Mouse (Mus musculus): Measurements from ENCODE around the gene Slain1. TPM values are rescaled to one million over a fixed set of nuclear protein-coding genes. Genes with fewer than 3 reads are reported as not detected.

Slain1 gene
- total RNA-seq (2021) = not detected
- long read RNA-seq, experiment 1 = 0 reads
- long read RNA-seq, experiment 2 = 0 reads

DNA sequence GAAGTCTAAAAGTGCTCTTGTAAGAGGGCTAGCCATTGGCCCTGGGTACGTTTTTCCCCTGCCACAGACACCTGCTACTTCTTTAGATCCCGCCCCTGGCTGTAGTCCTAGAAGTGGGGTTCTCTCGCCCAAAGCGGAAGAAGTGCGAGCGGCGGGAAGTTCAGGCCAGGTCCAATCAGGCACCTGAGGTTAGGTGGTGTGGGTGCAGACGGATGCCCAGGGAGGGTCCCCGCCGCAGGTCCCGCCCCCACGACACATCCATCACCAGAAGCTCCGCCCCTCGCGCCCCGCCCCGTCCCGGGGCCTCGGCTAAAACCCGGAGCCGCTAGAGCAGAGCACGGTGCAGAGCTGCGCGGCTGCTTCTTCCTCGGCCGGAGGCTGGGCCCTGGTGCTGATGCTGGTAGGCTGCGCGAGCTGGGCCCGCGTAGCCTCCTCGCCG is at the start of gene Slain1:
Gene Slain1, plus strand, starts transcription at position 333 of the 439 bp plus-strand sequence.
- DNase-seq (ENCODE audit: low spot score) = no peak

DNA sequence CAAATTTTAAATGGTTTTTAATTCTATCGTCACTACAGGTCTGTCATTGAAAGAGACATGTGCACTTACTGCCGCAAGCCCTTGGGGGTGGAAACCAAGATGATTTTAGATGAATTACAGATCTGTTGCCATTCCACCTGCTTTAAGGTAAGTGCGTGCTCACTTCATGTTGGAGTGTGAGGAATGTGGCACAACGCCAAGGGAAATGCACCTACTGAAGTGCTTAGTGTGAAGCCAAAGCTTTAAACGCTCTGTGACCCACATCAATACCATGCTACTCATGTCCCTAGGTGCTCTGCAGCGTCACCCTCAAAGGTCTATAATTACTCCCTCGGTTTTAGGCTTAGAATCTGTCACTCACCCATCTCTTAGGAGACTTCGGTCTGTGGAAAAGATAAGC is 42.0 kb upstream of the Slain1 start:
- no peak for DNase-seq (ENCODE audit: low spot score)

DNA sequence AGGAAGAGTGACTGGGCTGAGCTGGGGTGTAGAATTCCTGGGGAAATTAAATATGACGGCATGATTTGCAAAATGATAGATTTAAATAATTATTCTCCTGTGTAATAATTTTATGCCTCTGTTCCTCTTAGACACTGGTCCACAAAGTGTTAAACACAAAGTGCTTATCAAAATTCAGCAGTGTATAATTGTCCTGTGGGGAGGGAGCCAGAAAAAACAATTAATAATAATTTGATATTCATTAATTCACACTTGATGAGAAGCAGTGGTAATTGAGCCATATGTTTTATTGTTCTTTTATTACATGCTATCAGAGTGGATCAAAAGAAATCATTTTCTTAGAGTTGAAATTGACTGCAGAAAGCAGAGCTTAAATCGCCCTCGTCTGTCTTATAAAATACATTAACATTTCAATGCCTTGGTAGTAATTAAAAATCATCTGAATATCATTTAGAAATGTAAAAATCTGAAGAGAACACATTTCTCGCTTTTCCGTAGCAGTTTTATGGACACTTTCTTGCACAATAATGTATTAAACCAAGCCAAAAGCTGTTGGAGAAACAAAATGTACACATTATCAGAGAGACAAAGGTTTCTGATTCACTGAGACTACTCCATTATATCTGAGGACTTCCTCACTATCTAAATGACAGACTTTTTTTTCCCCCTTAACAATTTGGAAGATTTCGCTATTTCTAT is 36.3 kb upstream of the Slain1 start:
- DNase-seq (ENCODE audit: low spot score) = no peak

GRCm38 (mm10) chr14:103614272-103614587 is 35.8 kb upstream of the Slain1 start:
- no peak for DNase-seq (ENCODE audit: low spot score)

GRCm38 (mm10) chr14:103619756-103620155 is 30.3 kb upstream of the Slain1 start:
- no peak for DNase-seq (ENCODE audit: low spot score)

GRCm38 (mm10) chr14:103621207-103621606 is 28.8 kb upstream of the Slain1 start:
- DNase-seq (ENCODE audit: low spot score) = no peak

GRCm38 (mm10) chr14:103626100-103626499 is 23.9 kb upstream of the Slain1 start:
- no peak for DNase-seq (ENCODE audit: low spot score)

- no peak for DNase-seq (ENCODE audit: low spot score)
Observed at GRCm38 (mm10) chr14:103629639-103630364, 20.2 kb upstream of the Slain1 start.

- no peak for DNase-seq (ENCODE audit: low spot score)
Observed at GRCm38 (mm10) chr14:103630545-103630944, 19.5 kb upstream of the Slain1 start.

- no peak for DNase-seq (ENCODE audit: low spot score)
Observed at GRCm38 (mm10) chr14:103643933-103644332, 6.1 kb upstream of the Slain1 start.

DNA sequence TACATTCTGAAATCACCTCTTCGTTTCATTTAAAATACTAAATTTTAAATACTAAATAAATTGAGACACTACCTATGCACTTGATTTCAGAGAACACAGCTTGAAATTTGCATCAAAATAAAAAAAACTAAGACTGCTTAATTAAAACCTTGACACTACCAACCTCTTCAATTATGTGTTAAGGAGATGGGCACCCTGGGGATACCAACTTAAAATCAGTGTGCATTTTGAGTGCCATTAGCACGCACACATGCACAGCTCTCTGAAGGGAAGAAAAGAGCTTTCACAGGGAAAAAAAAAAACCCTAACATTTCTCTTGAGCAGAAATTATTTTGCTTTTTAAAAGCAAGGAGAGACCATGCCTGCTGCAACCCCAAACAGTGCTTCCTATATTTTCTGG is 2.0 kb upstream of the Slain1 start:
- DNase-seq (ENCODE audit: low spot score) = no peak

- DNase-seq (ENCODE audit: low spot score) = no peak
Observed at GRCm38 (mm10) chr14:103648623-103649255, 1.3 kb upstream of the Slain1 start.

GRCm38 (mm10) chr14:103649302-103649701 is 726 bp upstream of the Slain1 start:
- DNase-seq (ENCODE audit: low spot score) = no peak

DNA sequence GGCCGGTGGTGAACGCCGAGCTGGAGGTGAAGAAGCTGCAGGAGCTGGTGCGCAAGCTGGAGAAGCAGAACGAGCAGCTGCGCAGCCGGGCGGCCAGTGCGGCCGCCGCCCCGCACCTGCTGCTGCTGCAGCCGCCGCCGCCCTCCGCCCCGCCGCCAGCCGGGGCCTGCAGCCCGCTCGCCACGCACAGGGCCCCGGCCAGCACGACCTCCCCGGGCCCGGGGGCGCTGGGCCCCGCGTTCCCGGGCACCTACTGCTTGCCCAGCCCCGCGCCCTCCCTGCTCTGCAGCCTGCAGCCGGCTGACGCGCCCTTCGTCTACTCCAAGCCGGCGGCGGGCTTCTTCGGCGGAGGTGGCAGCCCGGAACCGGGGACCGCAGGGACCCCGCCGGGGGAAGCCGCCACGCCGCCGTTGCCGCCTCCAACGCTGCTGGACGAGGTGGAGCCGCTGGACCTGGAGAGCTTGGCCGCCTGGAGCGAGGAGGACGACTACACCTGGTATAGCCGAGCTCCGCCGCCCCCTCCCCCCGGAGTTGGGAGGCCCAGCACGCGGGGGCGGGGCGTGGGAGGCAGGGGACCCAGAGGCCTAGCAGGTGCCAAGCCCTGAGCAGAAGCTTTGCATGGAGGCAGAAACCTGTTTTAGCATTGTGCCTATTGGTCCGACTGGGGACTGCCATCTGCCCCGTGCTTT is 529 bp downstream of the Slain1 start:
- DNase-seq (ENCODE audit: low spot score) = no peak

DNA sequence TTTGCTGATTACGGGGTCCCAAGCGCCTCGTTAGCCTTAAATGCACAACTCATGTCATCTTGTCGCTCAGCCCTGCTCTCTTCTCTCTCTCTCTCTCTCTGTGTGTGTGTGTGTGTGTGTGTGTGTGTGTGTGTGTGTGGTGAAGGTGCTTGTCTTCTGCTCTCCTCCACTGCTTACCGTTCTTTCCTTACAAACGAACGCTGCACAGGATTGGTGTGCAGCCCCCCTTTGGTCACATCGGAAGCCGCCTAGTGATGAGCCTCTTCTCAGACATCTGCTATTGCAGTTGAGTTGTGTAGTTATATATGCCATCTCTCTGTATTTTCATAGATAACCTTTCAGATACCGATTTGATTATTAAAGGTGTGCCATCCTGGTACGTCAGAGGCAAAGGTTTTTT is 1.1 kb downstream of the Slain1 start:
- DNase-seq (ENCODE audit: low spot score) = no peak

DNA sequence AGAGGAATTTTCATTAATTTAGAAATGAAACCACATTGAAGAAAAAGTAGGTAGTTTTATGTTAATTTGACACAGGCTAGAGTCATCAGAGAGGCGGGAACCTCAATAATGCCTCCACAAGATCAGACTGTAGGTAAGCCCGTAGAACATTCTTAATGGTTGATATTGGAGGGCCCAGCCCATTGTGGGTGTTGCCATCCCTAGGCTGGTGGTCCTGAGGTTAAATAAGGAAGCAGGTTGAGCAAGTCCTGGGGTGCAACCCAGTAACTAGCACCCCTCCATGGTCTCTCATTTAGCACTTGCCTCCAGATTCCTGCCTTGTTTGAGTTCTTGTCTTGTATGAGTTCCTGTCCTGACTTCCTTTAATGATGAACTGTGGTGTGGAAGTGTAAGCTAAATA is 1.5 kb downstream of the Slain1 start:
- DNase-seq (ENCODE audit: low spot score) = no peak

- no peak for DNase-seq (ENCODE audit: low spot score)
Observed at GRCm38 (mm10) chr14:103652524-103652923, 2.5 kb downstream of the Slain1 start.

DNA sequence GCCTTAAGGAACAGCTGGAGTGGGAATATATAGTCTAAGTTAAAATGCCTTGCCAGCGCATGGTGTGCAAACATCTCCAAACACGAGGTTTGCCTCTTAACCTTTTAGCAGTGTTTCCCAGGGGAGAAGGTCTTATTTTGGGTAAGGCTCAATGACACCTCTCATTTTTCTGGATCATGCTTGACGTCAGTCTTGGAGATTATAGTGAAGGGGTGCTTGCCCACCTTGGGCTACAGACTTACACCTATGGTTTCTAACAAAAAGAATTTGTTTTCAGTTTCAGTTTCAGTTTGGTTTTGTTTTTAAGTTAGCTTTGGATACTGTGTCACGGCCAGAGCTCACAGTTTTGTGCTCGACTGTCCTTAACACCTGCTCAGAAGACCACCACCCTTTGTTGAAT is 3.8 kb downstream of the Slain1 start:
- no peak for DNase-seq (ENCODE audit: low spot score)

GRCm38 (mm10) chr14:103655448-103655847 is 5.4 kb downstream of the Slain1 start:
- no peak for DNase-seq (ENCODE audit: low spot score)

- no peak for DNase-seq (ENCODE audit: low spot score)
Observed at GRCm38 (mm10) chr14:103657876-103658275, 7.8 kb downstream of the Slain1 start.

- no peak for DNase-seq (ENCODE audit: low spot score)
Observed at GRCm38 (mm10) chr14:103663026-103663425, 13.0 kb downstream of the Slain1 start.

DNA sequence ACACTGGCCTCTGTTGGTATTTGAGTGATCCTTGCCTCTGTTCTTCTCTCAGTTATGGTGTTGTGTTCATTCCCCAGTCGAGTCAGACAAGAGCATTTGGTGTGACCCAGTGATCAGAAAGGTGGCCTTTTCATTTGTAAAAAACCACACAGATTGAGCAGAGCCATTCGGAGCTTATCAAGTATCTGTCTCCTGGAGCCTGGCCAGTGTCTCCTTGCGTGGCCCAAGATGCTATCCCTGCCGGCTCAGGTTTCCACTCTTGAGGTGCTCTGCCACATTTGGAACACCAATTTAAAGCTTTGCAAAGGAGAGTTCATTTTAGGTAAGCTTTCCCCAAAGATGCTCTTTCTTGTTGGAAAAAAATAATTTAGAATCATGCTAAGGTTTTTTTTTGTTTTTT is 14.4 kb downstream of the Slain1 start:
- no peak for DNase-seq (ENCODE audit: low spot score)
